Mouse (Mus musculus) G1E (cell line): ENCODE data around the gene Ppm1e.

Experiments
- CTCF ChIP-seq: IDR thresholded peaks from 2 replicates; pipeline ENCODE4 v1.5.1; 2012; ENCODE audit warnings: low read depth, low read length, inconsistent platforms, mixed read lengths
- GATA1 ChIP-seq: IDR thresholded peaks from 2 replicates; pipeline ENCODE4 v1.6.1; 2012; ENCODE audit warnings: borderline replicate concordance, low read length, inconsistent platforms, mixed read lengths
- POLR2AphosphoS5 ChIP-seq: IDR thresholded peaks from 2 replicates; pipeline ENCODE4 v1.6.1; 2012; ENCODE audit warnings: low read depth, low read length, inconsistent platforms; ENCODE audit not compliant: insufficient replicate concordance
- TAL1 ChIP-seq: conservative IDR thresholded peaks from 2 replicates; pipeline ENCODE4 v1.6.1; 2012; ENCODE audit warnings: low read depth, low read length, inconsistent platforms, mixed read lengths

DNA sequence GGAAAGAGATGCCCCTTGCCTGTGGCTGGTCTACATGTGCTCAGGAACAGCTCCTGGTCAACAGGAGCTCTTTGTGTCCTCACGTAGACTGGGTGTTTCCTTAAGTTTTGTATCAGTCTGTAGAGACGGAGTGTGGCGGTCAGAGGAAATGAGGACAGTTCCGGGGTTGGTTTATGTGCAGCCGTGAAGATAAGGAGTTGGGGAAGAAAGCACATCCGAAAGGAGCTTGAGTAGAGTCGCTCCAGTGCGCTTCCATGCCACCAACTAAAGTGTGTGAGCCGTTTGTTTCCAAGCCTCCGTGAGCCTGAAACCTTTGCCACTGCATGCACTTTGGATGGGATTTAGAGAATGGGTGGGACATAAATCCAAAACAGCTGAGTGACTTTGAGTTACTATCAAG is 99.0 kb downstream of the Ppm1e start:
- TF ChIP-seq TAL1, result no peak
- TF ChIP-seq CTCF, result no peak
- TF ChIP-seq GATA1, result no peak
- TF ChIP-seq POLR2AphosphoS5, result no peak
